Mouse (Mus musculus): Measurements from ENCODE around the gene Frmd8.

Gene Frmd8

GRCm38 (mm10) chr19:5848826-5849672, 26.0 kb downstream of the Frmd8 start:
- peak; percentile 75 for DNase-seq

- peak; percentile 85 for DNase-seq
Observed at GRCm38 (mm10) chr19:5848032-5848825, 26.8 kb downstream of the Frmd8 start.

- DNase-seq, result peak; percentile 40
Observed at GRCm38 (mm10) chr19:5847306-5847796, 27.7 kb downstream of the Frmd8 start.

GRCm38 (mm10) chr19:5846557-5847305, 28.3 kb downstream of the Frmd8 start:
- peak; percentile 97 for DNase-seq

GRCm38 (mm10) chr19:5846154-5846553, 28.9 kb downstream of the Frmd8 start:
- DNase-seq, result no peak

- DNase-seq, result peak; percentile 97
Observed at GRCm38 (mm10) chr19:5845319-5846135, 29.5 kb downstream of the Frmd8 start.

GRCm38 (mm10) chr19:5844831-5845318, 30.2 kb downstream of the Frmd8 start:
- no peak for DNase-seq

- DNase-seq, result peak; percentile 61
Observed at GRCm38 (mm10) chr19:5843781-5844691, 31.0 kb downstream of the Frmd8 start.

GRCm38 (mm10) chr19:5842785-5843730, 32.0 kb downstream of the Frmd8 start:
- peak; percentile 82 for DNase-seq

- DNase-seq, result peak; percentile 34
Observed at GRCm38 (mm10) chr19:5841999-5842784, 32.9 kb downstream of the Frmd8 start.

GRCm38 (mm10) chr19:5841389-5841946, 33.6 kb downstream of the Frmd8 start:
- DNase-seq, result peak; percentile 84

GRCm38 (mm10) chr19:5840890-5841388, 34.1 kb downstream of the Frmd8 start:
- peak; percentile 35 for DNase-seq

- peak; percentile 71 for DNase-seq
Observed at GRCm38 (mm10) chr19:5840086-5840889, 34.8 kb downstream of the Frmd8 start.

GRCm38 (mm10) chr19:5839317-5840085, 35.6 kb downstream of the Frmd8 start:
- DNase-seq, result no peak

- no peak for DNase-seq
Observed at GRCm38 (mm10) chr19:5838892-5839165, 36.2 kb downstream of the Frmd8 start.

- no peak for DNase-seq
Observed at GRCm38 (mm10) chr19:5838136-5838891, 36.8 kb downstream of the Frmd8 start.
